Mouse (Mus musculus) Patski (cell line): ENCODE data around the gene Tbc1d14. TPM values are rescaled to one million over a fixed set of nuclear protein-coding genes. Genes with fewer than 3 reads are reported as not detected.

ENCODE experiments used
- ATAC-seq: fragments of 100-300 bp; one replicate; pipeline ENCODE4 v1.8.0; 2021
- CTCF ChIA-PET: fragments of 350-600 bp; sonication (Branson Sonifier 250); formaldehyde crosslinking; loops from one replicate; lab custom pipeline; 2022; ENCODE audit warnings: inconsistent platforms; lab: Charles Lee
- POLR2A ChIA-PET: fragments of 350-600 bp; sonication (Branson Sonifier 250); formaldehyde crosslinking; loops from one replicate; lab custom pipeline; 2022; ENCODE audit warnings: antibody characterized with exemption, inconsistent platforms; lab: Charles Lee
- DNase-seq: peaks from one replicate; pipeline ENCODE4 v3.0.0-alpha.2; 2011; ENCODE audit warnings: low read depth, low spot score
- H3K27me3 ChIP-seq: fragments of 371-371 bp; one replicate; pipeline ENCODE4 v1.5.1; 2021
- CTCF ChIP-seq: fragments of 100-300 bp; IDR thresholded peaks from one replicate; pipeline ENCODE4 v1.5.1; 2021
- in situ Hi-C: fragments of 300-500 bp; cut with MboI; formaldehyde crosslinking; loops from 3 replicates; pipeline ENCODE4 v1.11.1; 2018; ENCODE audit warnings: low pct_unique_long_range_greater_than_20kb, mixed read lengths
- polyA plus RNA-seq: library from polyadenylated mRNA; unstranded; gene quantifications from one replicate; pipeline ENCODE4 v1.2.3, GENCODE M21; 2021

Tbc1d14 gene
- polyA plus RNA-seq, 1 experiment from 2014 or later, result 49.8 TPM

- ATAC-seq, result no peak
- peak; percentile 49 for DNase-seq
- H3K27me3 ChIP-seq, result no peaks in the 10 kb centered on the region
- POLR2A ChIA-PET, result interaction anchor here (0.5 kb wide), 1 partner anchor 86 kb away, joined by 4 read pairs; no protein-coding TSS in a partner anchor
- in situ Hi-C loops, result loop anchor here (5.0 kb wide), 1 partner anchor 57 kb away; no protein-coding TSS in a partner anchor
- no peak for TF ChIP-seq CTCF
- CTCF ChIA-PET, result interaction anchor here (0.9 to 1.4 kb wide), 5 partner anchors 9 to 215 kb away, joined by 3 to 4 read pairs (median 3); no protein-coding TSS in a partner anchor
Observed at GRCm38 (mm10) chr5:36525216-36525615, 67.9 kb downstream of the Tbc1d14 start.

- H3K27me3 ChIP-seq, result no peaks in the 10 kb centered on the region
- ATAC-seq (peak; percentile 58), DNase-seq (peak; percentile 77)
- in situ Hi-C loops, result no loop called here
- TF ChIP-seq CTCF, result no peak
- ChIA-PET CTCF (interaction anchor here (0.8 to 1.6 kb wide), 11 partner anchors 13 to 216 kb away, joined by 3 to 5 read pairs (median 3); no protein-coding TSS in a partner anchor), POLR2A (interaction anchor here (1.2 kb wide), 1 partner anchor 59 kb away, joined by 5 read pairs; no protein-coding TSS in a partner anchor)
Observed at GRCm38 (mm10) chr5:36523219-36523703, 69.8 kb downstream of the Tbc1d14 start.

GRCm38 (mm10) chr5:36522782-36523181 lies 70.3 kb downstream of the Tbc1d14 start:
- DNase-seq (no peak), ATAC-seq (no peak)
- in situ Hi-C loops, result no loop called here
- no peak for TF ChIP-seq CTCF
- no peaks in the 10 kb centered on the region for H3K27me3 ChIP-seq
- POLR2A ChIA-PET, result interaction anchor here (1.2 kb wide), 1 partner anchor 59 kb away, joined by 5 read pairs; no protein-coding TSS in a partner anchor
- CTCF ChIA-PET, result interaction anchor here (0.9 to 1.6 kb wide), 11 partner anchors 13 to 217 kb away, joined by 3 to 5 read pairs (median 4); no protein-coding TSS in a partner anchor

- CTCF ChIA-PET, result no interaction called here
- TF ChIP-seq CTCF, result no peak
- POLR2A ChIA-PET, result no interaction called here
- ATAC-seq, result no peak
- no peak for DNase-seq
- in situ Hi-C loops, result no loop called here
- H3K27me3 ChIP-seq, result no peaks in the 10 kb centered on the region
Observed at GRCm38 (mm10) chr5:36519751-36520150, 73.3 kb downstream of the Tbc1d14 start.

GRCm38 (mm10) chr5:36517596-36517995 lies 75.5 kb downstream of the Tbc1d14 start:
- ATAC-seq, result no peak
- POLR2A ChIA-PET, result no interaction called here
- DNase-seq, result no peak
- TF ChIP-seq CTCF, result no peak
- in situ Hi-C loops, result no loop called here
- H3K27me3 ChIP-seq, result no peaks in the 10 kb centered on the region
- CTCF ChIA-PET, result interaction anchor here (0.7 to 1.2 kb wide), 4 partner anchors 16 to 35 kb away, joined by 3 to 5 read pairs (median 4); no protein-coding TSS in a partner anchor

GRCm38 (mm10) chr5:36515558-36515957 lies 77.5 kb downstream of the Tbc1d14 start:
- no peak for TF ChIP-seq CTCF
- ATAC-seq, result no peak
- ChIA-PET CTCF (interaction anchor here (0.9 to 1.0 kb wide), 2 partner anchors 10 to 16 kb away, joined by 3 read pairs; no protein-coding TSS in a partner anchor), POLR2A (interaction anchor here (1.0 to 1.1 kb wide), 2 partner anchors 8 to 51 kb away, joined by 3 read pairs; partner anchors contain the start of gene Grpel1)
- in situ Hi-C loops, result no loop called here
- H3K27me3 ChIP-seq, result no peaks in the 10 kb centered on the region
- no peak for DNase-seq

GRCm38 (mm10) chr5:36515126-36515525 lies 78.0 kb downstream of the Tbc1d14 start:
- in situ Hi-C loops, result no loop called here
- ChIA-PET POLR2A (interaction anchor here (1.0 to 1.1 kb wide), 2 partner anchors 9 to 51 kb away, joined by 3 read pairs; partner anchors contain the start of gene Grpel1), CTCF (no interaction called here)
- H3K27me3 ChIP-seq, result no peaks in the 10 kb centered on the region
- DNase-seq, result no peak
- no peak for TF ChIP-seq CTCF
- no peak for ATAC-seq

GRCm38 (mm10) chr5:36510956-36511355 lies 82.1 kb downstream of the Tbc1d14 start:
- no peak for ATAC-seq
- in situ Hi-C loops, result no loop called here
- CTCF ChIA-PET, result interaction anchor here (1.2 to 1.7 kb wide), 2 partner anchors 12 to 231 kb away, joined by 4 to 5 read pairs; no protein-coding TSS in a partner anchor

GRCm38 (mm10) chr5:36508351-36508750 lies 84.7 kb downstream of the Tbc1d14 start:
- ATAC-seq, result no peak
- no peaks in the 10 kb centered on the region for H3K27me3 ChIP-seq
- no peak for TF ChIP-seq CTCF
- in situ Hi-C loops, result no loop called here
- no peak for DNase-seq
- ChIA-PET POLR2A (no interaction called here), CTCF (interaction anchor here (1.0 to 2.5 kb wide), 3 partner anchors 7 to 20 kb away, joined by 4 to 7 read pairs (median 5); no protein-coding TSS in a partner anchor)

More at GRCm38 (mm10) chr5:36510956-36511355, 82.1 kb downstream of the Tbc1d14 start:
- POLR2A ChIA-PET, result interaction anchor here (0.6 to 1.3 kb wide), 2 partner anchors 24 to 106 kb away, joined by 3 read pairs; no protein-coding TSS in a partner anchor
- no peaks in the 10 kb centered on the region for H3K27me3 ChIP-seq
- no peak for TF ChIP-seq CTCF
- DNase-seq, result no peak

GRCm38 (mm10) chr5:36505643-36506042 lies 87.4 kb downstream of the Tbc1d14 start:
- ChIA-PET CTCF (interaction anchor here (1.4 kb wide), 1 partner anchor 33 kb away, joined by 3 read pairs; no protein-coding TSS in a partner anchor), POLR2A (no interaction called here)
- no peaks in the 10 kb centered on the region for H3K27me3 ChIP-seq
- in situ Hi-C loops, result no loop called here
- no peak for DNase-seq
- no peak for ATAC-seq
- no peak for TF ChIP-seq CTCF
